Mouse (Mus musculus) left cerebral cortex, adult 18-20 months (tissue): ENCODE results near the gene Nfasc. TPM values are rescaled to one million over a fixed set of nuclear protein-coding genes. Genes with fewer than 3 reads are reported as not detected.

Experiments used
- DNase-seq, 2 experiments: peaks; one replicate each; pipeline ENCODE4 v3.0.0; 2021 to 2022; ENCODE audit warnings: low spot score in 2 of 2, mixed read lengths in 1 of 2
- total RNA-seq, 2 experiments: library from RNA; stranded (reverse); gene quantifications; 2 replicates each; pipeline ENCODE4 v1.2.3; 2021

Gene Nfasc
- total RNA-seq, 2 experiments from 2014 or later, result 128 to 134 TPM

- no peak for DNase-seq
Measured at GRCm38 (mm10) chr1:132591399-132591930, 150.1 kb downstream of the Nfasc start.

GRCm38 (mm10) chr1:132586679-132587201 is 154.9 kb downstream of the Nfasc start:
- peak in 1 of 2 experiments; percentile 20 for DNase-seq

- no peak for DNase-seq
Measured at GRCm38 (mm10) chr1:132585376-132585775, 156.2 kb downstream of the Nfasc start.

- DNase-seq, result peak in 1 of 2 experiments; percentile 53
Measured at GRCm38 (mm10) chr1:132582998-132583604, 158.5 kb downstream of the Nfasc start.

- no peak for DNase-seq
Measured at GRCm38 (mm10) chr1:132581845-132582839, 159.5 kb downstream of the Nfasc start.

- no peak for DNase-seq
Measured at GRCm38 (mm10) chr1:132580063-132580462, 161.5 kb downstream of the Nfasc start.

- no peak for DNase-seq
Measured at GRCm38 (mm10) chr1:132576845-132577244, 164.8 kb downstream of the Nfasc start.

GRCm38 (mm10) chr1:132572851-132573250 is 168.7 kb downstream of the Nfasc start:
- no peak for DNase-seq

- no peak for DNase-seq
Measured at GRCm38 (mm10) chr1:132571613-132572012, 170.0 kb downstream of the Nfasc start.

GRCm38 (mm10) chr1:132570906-132571305 is 170.7 kb downstream of the Nfasc start:
- no peak for DNase-seq

- no peak for DNase-seq
Measured at GRCm38 (mm10) chr1:132570068-132570780, 171.4 kb downstream of the Nfasc start.

GRCm38 (mm10) chr1:132569516-132569915 is 172.1 kb downstream of the Nfasc start:
- no peak for DNase-seq

GRCm38 (mm10) chr1:132567336-132568125 is 174.1 kb downstream of the Nfasc start:
- DNase-seq, result no peak

- no peak for DNase-seq
Measured at GRCm38 (mm10) chr1:132565766-132566165, 175.8 kb downstream of the Nfasc start.

- DNase-seq, result no peak
Measured at GRCm38 (mm10) chr1:132564946-132565345, 176.7 kb downstream of the Nfasc start.

- no peak for DNase-seq
Measured at GRCm38 (mm10) chr1:132562337-132562795, 179.2 kb downstream of the Nfasc start.

- no peak for DNase-seq
Measured at GRCm38 (mm10) chr1:132560907-132561700, 180.5 kb downstream of the Nfasc start.

- no peak for DNase-seq
Measured at GRCm38 (mm10) chr1:132559045-132559444, 182.6 kb downstream of the Nfasc start.
